Mouse (Mus musculus) heart, adult 8-10 months (tissue): Measurements from ENCODE around the gene Tmem200c. TPM values are rescaled to one million over a fixed set of nuclear protein-coding genes. Genes with fewer than 3 reads are reported as not detected.

ENCODE experiments used
- DNase-seq: peaks from one replicate; pipeline ENCODE4 v3.0.0; 2022; ENCODE audit warnings: low spot score
- total RNA-seq, 4 experiments: library from RNA; stranded (reverse); gene quantifications; 2 replicates each; pipeline ENCODE4 v1.2.4; 2022

Gene Tmem200c
- total RNA-seq = under 1 TPM in 3 of 4 experiments, not detected in 1; 0.08 to 0.13 (median 0.09) TPM

DNA sequence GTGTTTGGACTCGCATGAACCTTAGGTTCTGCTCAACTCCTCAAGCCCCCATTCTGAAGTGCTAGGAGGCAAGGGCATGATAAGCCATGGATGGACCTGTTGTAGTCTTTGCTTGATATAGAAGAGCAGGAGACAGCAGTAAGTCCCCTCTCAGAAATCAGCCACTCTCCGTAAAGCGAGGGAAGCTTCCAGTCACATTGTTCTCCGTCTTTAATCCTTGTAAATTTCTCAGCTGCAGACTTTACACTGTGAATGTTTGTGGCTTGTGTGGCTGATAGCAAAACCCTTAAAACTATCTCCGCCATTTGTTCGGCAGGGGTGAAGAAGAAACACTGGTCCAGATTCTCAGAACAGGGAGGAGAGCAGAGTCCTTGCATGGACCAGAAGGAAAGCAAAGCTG is at the start of gene Tmem200c:
TSS of gene Tmem200c (plus strand) at position 301 of the 400 bp plus-strand sequence.
- DNase-seq = no peak

DNA sequence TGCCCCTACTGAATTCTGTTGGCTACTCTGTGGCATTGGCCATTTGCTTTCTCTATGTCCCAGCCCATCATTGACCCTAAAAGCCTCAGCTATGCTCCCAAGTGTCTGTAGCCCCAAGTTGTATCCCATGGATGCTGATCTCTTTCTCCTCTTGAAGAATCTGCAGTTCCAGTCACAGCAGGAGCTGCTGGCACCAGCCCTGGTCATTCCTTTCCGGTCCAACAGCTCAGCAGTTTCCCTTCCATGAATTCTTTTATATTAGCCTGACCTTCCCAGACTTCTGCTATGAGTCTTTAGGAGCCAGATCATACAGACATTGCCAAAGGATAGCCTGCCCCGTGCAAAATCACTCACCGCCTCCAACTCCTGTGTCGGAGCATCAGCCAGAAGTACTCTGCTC is 32.7 kb upstream of the Tmem200c start:
- DNase-seq = no peak

DNA sequence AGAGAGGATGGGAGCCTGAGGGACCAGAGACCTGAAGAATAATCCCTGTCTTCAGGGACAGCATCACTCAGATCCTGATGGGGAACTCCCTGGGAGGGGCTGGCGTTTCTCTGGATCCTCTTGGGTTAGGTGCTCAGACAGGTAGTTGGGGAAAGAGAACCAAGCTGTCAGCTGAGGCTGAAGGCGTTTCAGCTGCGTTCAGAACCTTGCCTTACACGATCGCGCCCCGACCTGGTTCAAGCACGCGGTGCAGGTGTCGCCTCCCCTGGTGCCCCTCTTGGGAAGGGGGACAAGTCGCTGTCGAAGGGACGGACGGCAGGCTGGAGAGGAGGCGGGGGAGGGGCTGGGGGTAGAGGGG is 10.2 kb downstream of the Tmem200c start:
- no peak for DNase-seq

- DNase-seq = peak; percentile 17
These were observed 10.8 kb downstream of the Tmem200c start for GRCm38 (mm10) chr17:68837013-68837858.

DNA sequence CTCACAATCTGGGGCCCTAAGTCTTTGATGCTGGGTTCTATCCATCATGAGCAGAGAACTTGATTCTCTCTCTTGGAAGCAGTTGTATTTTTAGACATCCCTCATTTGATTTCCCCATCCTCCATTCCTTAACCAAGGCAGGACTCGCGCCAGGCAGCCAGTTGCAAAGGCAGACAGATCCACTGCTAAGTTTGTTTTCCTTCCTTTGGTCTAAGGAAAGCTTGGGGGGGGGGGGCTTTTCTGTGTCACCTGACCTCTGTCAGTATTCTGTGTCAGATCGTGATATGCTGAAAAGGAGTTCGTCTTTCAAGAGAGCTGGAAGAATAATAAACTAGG is 11.4 kb downstream of the Tmem200c start:
- DNase-seq = no peak

DNA sequence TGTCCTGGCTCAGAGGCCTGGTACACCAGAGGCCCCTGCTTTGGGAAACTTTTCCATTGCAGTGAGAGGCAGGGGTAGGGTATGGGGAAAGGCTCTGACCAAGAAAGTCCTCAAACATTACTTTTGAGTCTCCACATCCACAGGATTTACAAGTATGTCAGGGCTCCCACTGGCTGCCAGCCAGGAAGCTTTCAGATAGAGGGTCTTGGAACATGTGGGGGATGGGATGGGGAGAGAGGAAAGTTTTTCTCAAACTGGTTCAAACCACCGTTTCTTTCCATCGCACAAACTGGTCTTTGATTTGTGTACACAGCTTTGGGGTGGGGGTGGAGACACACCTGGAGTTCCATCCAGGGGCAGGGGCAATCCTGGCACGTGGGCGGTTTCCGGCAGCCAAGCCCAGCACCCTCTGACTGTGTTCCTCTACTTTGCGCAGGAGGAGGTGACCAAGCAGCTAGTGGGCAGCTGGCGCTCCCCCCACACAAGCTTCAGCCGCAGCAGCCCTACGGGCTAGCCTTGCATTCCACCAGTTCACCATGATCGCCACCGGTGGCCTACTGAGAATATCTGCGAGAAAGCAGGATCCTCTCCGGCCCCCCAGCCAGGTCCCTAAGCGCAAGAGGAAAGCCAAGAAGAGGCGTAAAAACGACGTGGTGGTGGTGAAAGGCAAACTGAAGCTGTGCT is 13.6 kb downstream of the Tmem200c start:
- DNase-seq = no peak

- no peak for DNase-seq
These were observed 14.1 kb downstream of the Tmem200c start for GRCm38 (mm10) chr17:68840572-68840939.

GRCm38 (mm10) chr17:68841097-68841891 is 14.9 kb downstream of the Tmem200c start:
- DNase-seq = no peak

DNA sequence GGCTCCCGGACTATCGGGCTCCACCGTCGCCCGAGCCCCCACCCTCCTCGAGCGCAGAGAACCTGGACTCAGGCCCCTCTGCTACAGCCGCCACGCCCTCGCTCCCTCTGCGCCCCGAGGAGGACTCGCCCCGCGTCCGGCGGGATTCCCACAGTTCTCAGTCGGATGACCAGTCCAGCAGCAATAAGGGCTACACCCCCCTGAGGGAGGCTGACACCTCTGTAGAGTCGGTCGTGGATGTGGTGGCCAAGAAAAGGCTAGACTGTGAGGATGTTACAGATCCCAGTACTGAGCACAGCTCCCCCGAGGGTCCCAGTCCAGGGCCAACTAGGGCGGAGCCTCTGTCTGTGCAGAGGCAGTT is 15.4 kb downstream of the Tmem200c start:
- no peak for DNase-seq

DNA sequence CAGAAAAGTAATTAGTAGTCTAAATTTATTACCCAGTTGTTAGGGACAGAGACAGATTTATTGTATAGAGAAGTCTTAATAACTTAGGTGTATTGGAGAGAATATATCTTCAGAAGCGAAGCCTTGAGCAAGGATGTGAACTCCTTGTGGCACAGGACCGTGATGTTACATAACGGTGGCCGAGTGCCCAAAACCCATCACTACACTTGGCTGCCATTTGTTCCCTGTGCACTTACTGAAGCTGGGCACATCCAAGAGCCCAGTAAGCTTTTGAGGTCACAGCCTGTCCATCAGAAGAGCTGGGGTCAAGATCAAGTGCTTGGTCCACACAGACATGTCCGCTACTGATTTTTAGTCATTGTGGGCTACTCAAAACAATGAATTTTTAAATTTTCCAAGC is 19.5 kb downstream of the Tmem200c start:
- DNase-seq = no peak

DNA sequence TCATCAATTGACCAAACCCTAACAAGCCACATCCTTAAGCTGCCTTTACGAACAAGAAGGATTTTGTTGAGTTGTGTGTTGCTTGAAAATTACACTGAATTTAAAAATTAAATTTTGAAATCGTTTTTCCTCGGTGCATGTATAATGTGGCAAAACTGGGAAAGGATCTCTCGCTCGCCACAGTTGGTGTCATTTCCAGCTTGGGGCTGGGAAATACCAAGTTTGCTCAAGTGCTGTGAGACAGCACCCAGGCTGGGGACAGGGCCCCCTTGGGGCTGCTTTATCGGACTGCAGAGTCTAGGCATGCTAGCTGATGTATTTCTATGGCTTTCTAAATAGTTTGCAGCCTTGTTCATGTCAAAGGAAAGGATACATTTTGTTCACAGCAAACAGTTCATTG is 22.3 kb downstream of the Tmem200c start:
- DNase-seq = no peak

GRCm38 (mm10) chr17:68852171-68852966 is 25.9 kb downstream of the Tmem200c start:
- no peak for DNase-seq

DNA sequence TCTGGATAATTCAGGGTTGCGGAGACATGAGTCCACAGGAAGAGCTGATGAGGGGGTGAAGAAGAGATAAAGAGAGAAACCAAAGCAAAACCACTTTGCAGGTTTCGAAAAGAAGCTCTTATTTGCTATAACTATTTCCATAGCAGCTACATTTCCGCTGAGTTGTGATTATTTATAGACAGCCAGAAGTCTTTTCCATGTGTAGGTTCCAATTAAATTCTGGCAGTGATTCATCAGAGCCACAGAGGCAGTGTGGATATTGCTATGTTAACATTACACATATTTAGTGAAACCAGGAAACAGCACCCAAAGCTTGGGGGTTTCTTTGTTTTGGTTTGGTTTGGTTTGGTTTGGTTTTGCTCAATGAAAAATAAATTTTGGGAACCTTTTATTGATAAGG is 37.8 kb downstream of the Tmem200c start:
- DNase-seq = no peak

- no peak for DNase-seq
These were observed 42.0 kb downstream of the Tmem200c start for GRCm38 (mm10) chr17:68868439-68868838.

GRCm38 (mm10) chr17:68874021-68874420 is 47.6 kb downstream of the Tmem200c start:
- DNase-seq = no peak

DNA sequence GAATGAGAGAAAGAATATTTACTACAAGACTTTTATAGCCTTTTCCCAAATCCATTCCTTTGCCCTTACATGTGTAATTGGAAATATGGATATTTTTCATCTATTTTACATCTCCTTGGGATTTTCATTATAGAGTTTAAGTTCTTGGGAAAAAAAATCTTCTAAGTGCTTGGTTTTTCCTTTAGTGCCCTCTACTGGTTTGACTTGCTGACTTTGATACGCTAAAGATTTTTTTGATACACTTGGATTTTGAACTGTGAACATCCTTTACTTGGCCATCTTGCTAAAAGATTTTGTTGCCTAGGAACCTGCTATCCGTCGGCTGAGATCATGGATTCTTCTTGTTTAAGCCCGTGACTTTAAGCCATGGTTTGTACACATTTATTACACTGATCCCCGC is 48.8 kb downstream of the Tmem200c start:
- no peak for DNase-seq

DNA sequence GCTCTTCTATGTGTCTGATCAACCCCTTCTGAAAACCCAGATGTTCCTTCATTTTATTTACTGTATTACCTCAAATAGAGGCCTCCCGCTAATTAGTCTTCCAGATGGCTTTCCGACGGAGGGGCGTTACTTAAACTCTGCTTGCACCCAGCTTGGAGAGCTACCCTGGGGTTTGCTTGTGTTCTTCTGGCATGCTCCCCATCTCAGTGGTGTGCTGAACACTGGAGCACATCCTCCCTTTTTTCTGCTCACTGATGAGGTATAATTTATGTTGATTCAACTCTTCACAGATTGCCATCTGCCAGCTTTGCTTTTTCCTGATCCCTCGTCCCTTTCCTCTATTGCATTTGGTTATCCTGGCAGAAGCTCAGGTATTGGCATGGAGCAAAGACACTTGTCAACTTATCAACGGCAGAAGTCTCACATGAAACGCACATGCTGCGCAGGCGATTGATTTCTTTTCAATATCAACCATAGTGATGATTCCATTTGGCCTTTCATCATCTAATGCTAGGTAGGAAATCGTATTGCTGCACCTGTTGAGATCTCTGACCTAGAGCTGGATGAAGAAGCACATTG is 49.6 kb downstream of the Tmem200c start:
- DNase-seq = no peak

DNA sequence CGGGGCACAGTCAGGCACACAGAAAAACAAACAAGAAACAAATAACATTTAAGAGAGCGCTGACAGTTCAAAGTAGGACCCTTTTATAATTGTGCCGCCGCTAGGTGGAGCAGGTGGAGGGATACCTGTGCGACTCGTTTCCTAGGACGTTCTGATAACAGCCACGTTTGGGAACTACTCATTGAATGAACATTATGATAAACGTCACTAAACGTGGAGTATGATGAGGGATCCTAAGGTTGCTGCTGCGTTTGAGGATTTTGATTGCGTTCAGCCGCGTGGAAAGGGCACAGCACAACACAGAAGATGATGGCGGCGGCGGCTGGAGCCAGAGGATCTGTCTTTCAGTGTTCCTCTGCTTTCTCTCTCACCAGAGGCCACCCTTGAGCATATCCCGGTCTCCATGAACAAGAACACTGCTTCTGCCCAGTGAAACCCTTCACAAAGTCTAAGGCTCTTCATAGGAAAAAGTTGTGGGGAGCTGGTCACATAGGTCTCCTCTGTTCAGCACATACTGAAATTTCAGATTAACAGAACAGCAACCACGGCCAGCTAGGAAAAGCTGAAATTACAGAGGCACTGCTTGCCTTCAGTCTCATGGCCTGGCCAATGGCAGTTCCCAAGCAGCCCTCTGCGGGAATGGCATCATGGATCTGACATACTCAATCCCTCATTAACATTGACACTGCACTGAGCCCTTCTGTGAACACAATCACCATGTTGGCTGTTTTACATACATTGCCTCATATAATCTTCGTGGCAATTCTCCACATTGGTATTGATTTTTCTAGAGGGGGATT is 55.5 kb downstream of the Tmem200c start:
- no peak for DNase-seq

GRCm38 (mm10) chr17:68883474-68884083 is 57.2 kb downstream of the Tmem200c start:
- no peak for DNase-seq

DNA sequence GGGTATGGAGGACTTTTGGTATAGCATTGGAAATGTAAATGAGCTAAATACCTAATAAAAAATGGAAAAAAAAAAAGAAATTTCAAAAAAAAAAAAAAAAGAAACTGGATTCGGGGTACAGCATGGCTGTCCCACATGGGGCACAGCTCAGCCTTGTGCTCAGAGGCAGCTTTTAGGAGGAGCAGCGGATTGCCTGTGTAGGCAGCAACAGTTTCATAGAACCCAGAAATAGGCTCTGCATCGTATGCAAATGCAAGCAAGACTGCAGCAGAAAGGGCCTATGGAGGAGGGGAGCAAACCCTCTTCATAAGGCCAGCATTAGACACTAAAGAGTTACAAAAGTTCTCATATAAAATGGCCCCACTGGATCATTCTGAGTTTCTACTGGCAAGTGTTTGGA is 64.2 kb downstream of the Tmem200c start:
- DNase-seq = no peak
